17 mouse cellular contexts compared by ENCODE assay signal in genomic region chr5:121594714-121595313, GRCm38 (mm10). TPM values are rescaled to one million over a fixed set of nuclear protein-coding genes. Genes with fewer than 3 reads are reported as not detected.
DNase-seq lines count a peak whose midpoint lies in the region; ATAC-seq lines count a peak whose summit lies in the region.
"Had no signal": no experiment of that assay in that cellular context is flagged by ENCODE, and none has a peak within 500 bp of the region (broad histone marks: within the 10 kb centered on the region; RNA-seq: fewer than 3 reads in every experiment).

No protein-coding gene starts in this region.

- no peaks in the 10 kb centered on the region for H3K36me3 ChIP-seq in hindbrain, embryonic 12.5 days
- no peaks in the 10 kb centered on the region for H3K36me3 ChIP-seq in hindbrain, embryonic 16.5 days (ENCODE audit: control insufficient read depth, insufficient read depth, low read length)
- H3K36me3 ChIP-seq in neural tube, embryonic 12.5 days: no peaks in the 10 kb centered on the region
- H3K36me3 ChIP-seq in liver, embryonic 13.5 days: no peaks in the 10 kb centered on the region
- H3K36me3 ChIP-seq: heart, embryonic 15.5 days had no signal

- no peak overlapping the region for H3K4me3 ChIP-seq in hindbrain, embryonic 12.5 days
- H3K4me3 ChIP-seq in hindbrain, embryonic 16.5 days (ENCODE audit: low read length): no peak overlapping the region
- no peak overlapping the region for H3K4me3 ChIP-seq in neural tube, embryonic 12.5 days
- peak overlapping the region; percentile 78; the same call in 1 of the 2 replicates for H3K4me3 ChIP-seq in liver, embryonic 13.5 days (replicated peaks)

- WGBS in hindbrain, embryonic 12.5 days: 91% methylated on average over 6 of the region's 6 CpGs
- 87% methylated on average over 6 of the region's 6 CpGs for WGBS in hindbrain, embryonic 16.5 days
- WGBS in neural tube, embryonic 12.5 days: 88% methylated on average over 6 of the region's 6 CpGs
- 68% methylated on average over 6 of the region's 6 CpGs for WGBS in liver, embryonic 13.5 days (ENCODE audit: insufficient replicate concordance)

- H3K4me2 ChIP-seq in hindbrain, embryonic 12.5 days (replicated peaks): peak overlapping the region; percentile 95; the same call in 1 of the 2 replicates
- no peak overlapping the region for H3K4me2 ChIP-seq in hindbrain, embryonic 16.5 days (ENCODE audit: low read length)
- peak overlapping the region; percentile 97; the same call in 1 of the 2 replicates for H3K4me2 ChIP-seq in neural tube, embryonic 12.5 days (replicated peaks)
- peak overlapping the region; percentile 99 for H3K4me2 ChIP-seq in liver, embryonic 13.5 days

- no peak for DNase-seq in neural tube, embryonic 10.5 days (ENCODE audit: extremely low spot score, low spot score)
- no peak for DNase-seq in liver, embryonic 13.5 days
- DNase-seq in embryo, embryonic 11 days: no peak
- no peak for DNase-seq in adrenal gland, adult 2 months
- no peak for DNase-seq in gastrocnemius, postnatal 10 days
- DNase-seq: adrenal gland, postnatal 10 days; kidney, adult 2 months had no signal

- no peak for ATAC-seq in hindbrain, embryonic 12.5 days (ENCODE audit: low FRiP score)
- ATAC-seq in hindbrain, embryonic 16.5 days: no peak
- no peak for ATAC-seq in neural tube, embryonic 12.5 days (ENCODE audit: low FRiP score, low read depth)
- ATAC-seq in liver, embryonic 13.5 days (ENCODE audit: low read depth): no peak

- no peak overlapping the region for H3K27ac ChIP-seq in hindbrain, embryonic 12.5 days
- no peak overlapping the region for H3K27ac ChIP-seq in hindbrain, embryonic 16.5 days (ENCODE audit: low read depth, low read length)
- no peak overlapping the region for H3K27ac ChIP-seq in neural tube, embryonic 12.5 days
- H3K27ac ChIP-seq in liver, embryonic 13.5 days: peak overlapping the region; percentile 91; the same call in 1 of the 2 replicates

- no peaks in the 10 kb centered on the region for H3K9me3 ChIP-seq in hindbrain, embryonic 12.5 days (replicated peaks)
- no peaks in the 10 kb centered on the region for H3K9me3 ChIP-seq in hindbrain, embryonic 16.5 days (ENCODE audit: control insufficient read depth, low read length)
- no peaks in the 10 kb centered on the region for H3K9me3 ChIP-seq in neural tube, embryonic 12.5 days
- no peaks in the 10 kb centered on the region for H3K9me3 ChIP-seq in liver, embryonic 13.5 days (replicated peaks)
- H3K9me3 ChIP-seq: heart, embryonic 15.5 days had no signal

- H3K9ac ChIP-seq in hindbrain, embryonic 12.5 days: no peak overlapping the region
- no peak overlapping the region for H3K9ac ChIP-seq in hindbrain, embryonic 16.5 days (ENCODE audit: low read depth, low read length)
- no peak overlapping the region for H3K9ac ChIP-seq in neural tube, embryonic 12.5 days
- no peak overlapping the region for H3K9ac ChIP-seq in liver, embryonic 13.5 days

- peaks cover 19% of the 10 kb centered on the region for H3K4me1 ChIP-seq in hindbrain, embryonic 12.5 days
- peaks cover 14% of the 10 kb centered on the region for H3K4me1 ChIP-seq in hindbrain, embryonic 16.5 days (ENCODE audit: control insufficient read depth, insufficient read depth, low read depth, low read length)
- H3K4me1 ChIP-seq in neural tube, embryonic 12.5 days: peaks cover 8% of the 10 kb centered on the region
- peaks cover 66% of the 10 kb centered on the region for H3K4me1 ChIP-seq in liver, embryonic 13.5 days (replicated peaks)

- peaks cover 5% of the 10 kb centered on the region; the same call in 1 of the 2 replicates for H3K27me3 ChIP-seq in hindbrain, embryonic 12.5 days
- no peaks in the 10 kb centered on the region for H3K27me3 ChIP-seq in hindbrain, embryonic 16.5 days (replicated peaks; ENCODE audit: control insufficient read depth, insufficient read depth, low read length)
- no peaks in the 10 kb centered on the region for H3K27me3 ChIP-seq in neural tube, embryonic 12.5 days (replicated peaks)
- H3K27me3 ChIP-seq in liver, embryonic 13.5 days: no peaks in the 10 kb centered on the region
- H3K27me3 ChIP-seq: heart, embryonic 15.5 days had no signal

RNA-seq across cellular contexts. Expression of gene Aldh2, which starts 1.2 kb away (rescaled TPM):
- polyA plus RNA-seq in hindbrain, embryonic 12.5 days (2016; fragmentation: Nextera tagmentation; extraction: Ambion mirVana): 133 and 138 TPM in 2 replicates
- 150 and 156 TPM in 2 replicates for polyA plus RNA-seq in hindbrain, embryonic 16.5 days (2015; fragmentation: Nextera tagmentation; extraction: Ambion mirVana)
- 122 and 130 TPM in 2 replicates for polyA plus RNA-seq in neural tube, embryonic 12.5 days (2016; fragmentation: Nextera tagmentation; extraction: Ambion mirVana)
- 123 and 138 TPM in 2 replicates for polyA plus RNA-seq in liver, embryonic 13.5 days (2015; fragmentation: Nextera tagmentation; extraction: Ambion mirVana)
- total RNA-seq in adrenal gland, adult 2 months (2021): 1,000 to 10,000 TPM; 1,066 to 2,347 TPM
- polyA plus RNA-seq in adrenal gland, adult 2 months (2012; rRNA removed): 3,430 and 6,143 TPM in 2 replicates
- 100 to 1,000 TPM; 117 to 123 TPM for total RNA-seq in gastrocnemius, postnatal 10 days (2021)

RNA-seq across cellular contexts. Expression of gene Acad12, which starts 23.9 kb away (rescaled TPM):
- 2.2 and 2.5 TPM in 2 replicates for polyA plus RNA-seq in hindbrain, embryonic 12.5 days (2016; fragmentation: Nextera tagmentation; extraction: Ambion mirVana)
- polyA plus RNA-seq in hindbrain, embryonic 16.5 days (2015; fragmentation: Nextera tagmentation; extraction: Ambion mirVana): 2.0 and 2.6 TPM in 2 replicates
- 1.2 and 1.5 TPM in 2 replicates for polyA plus RNA-seq in neural tube, embryonic 12.5 days (2016; fragmentation: Nextera tagmentation; extraction: Ambion mirVana)
- 1.4 TPM in 2 replicates for polyA plus RNA-seq in liver, embryonic 13.5 days (2015; fragmentation: Nextera tagmentation; extraction: Ambion mirVana)
- 10 to 100 TPM; 19.4 to 23.5 TPM for total RNA-seq in adrenal gland, adult 2 months (2021)
- polyA plus RNA-seq in adrenal gland, adult 2 months (2012; rRNA removed): 14.1 and 14.5 TPM in 2 replicates
- 10 to 100 TPM; 10.1 to 10.3 TPM for total RNA-seq in gastrocnemius, postnatal 10 days (2021)

RNA-seq across cellular contexts. Expression of gene Mapkapk5, which starts 49.1 kb away (rescaled TPM):
- 62.8 and 63.0 TPM in 2 replicates for polyA plus RNA-seq in hindbrain, embryonic 12.5 days (2016; fragmentation: Nextera tagmentation; extraction: Ambion mirVana)
- polyA plus RNA-seq in hindbrain, embryonic 16.5 days (2015; fragmentation: Nextera tagmentation; extraction: Ambion mirVana): 61.7 and 64.5 TPM in 2 replicates
- 64.0 and 69.6 TPM in 2 replicates for polyA plus RNA-seq in neural tube, embryonic 12.5 days (2016; fragmentation: Nextera tagmentation; extraction: Ambion mirVana)
- 27.4 and 29.1 TPM in 2 replicates for polyA plus RNA-seq in liver, embryonic 13.5 days (2015; fragmentation: Nextera tagmentation; extraction: Ambion mirVana)
- 10 to 100 TPM; 63.5 to 96.5 TPM for total RNA-seq in adrenal gland, adult 2 months (2021)
- polyA plus RNA-seq in adrenal gland, adult 2 months (2012; rRNA removed): 18.9 and 20.1 TPM in 2 replicates
- total RNA-seq in gastrocnemius, postnatal 10 days (2021): 10 to 100 TPM; 64.4 to 72.4 TPM

RNA-seq across cellular contexts. Expression of gene Adam1a, which starts 49.5 kb away (rescaled TPM):
- 3.2 and 3.8 TPM in 2 replicates for polyA plus RNA-seq in hindbrain, embryonic 12.5 days (2016; fragmentation: Nextera tagmentation; extraction: Ambion mirVana)
- 3.1 and 3.8 TPM in 2 replicates for polyA plus RNA-seq in hindbrain, embryonic 16.5 days (2015; fragmentation: Nextera tagmentation; extraction: Ambion mirVana)
- polyA plus RNA-seq in neural tube, embryonic 12.5 days (2016; fragmentation: Nextera tagmentation; extraction: Ambion mirVana): 2.9 and 3.0 TPM in 2 replicates
- polyA plus RNA-seq in liver, embryonic 13.5 days (2015; fragmentation: Nextera tagmentation; extraction: Ambion mirVana): 0.33 and 0.48 TPM in 2 replicates
- 1 to 10 TPM; 3.5 to 4.2 TPM for total RNA-seq in adrenal gland, adult 2 months (2021)
- 4.6 TPM in 2 replicates for polyA plus RNA-seq in adrenal gland, adult 2 months (2012; rRNA removed)
- total RNA-seq in gastrocnemius, postnatal 10 days (2021): 1 to 10 TPM; 2.3 to 3.7 TPM

RNA-seq across cellular contexts. Expression of gene Gm42878, which starts 49.5 kb away (rescaled TPM):
- not detected in 2 replicates for polyA plus RNA-seq in hindbrain, embryonic 12.5 days (2016; fragmentation: Nextera tagmentation; extraction: Ambion mirVana)
- 0.40 TPM in 1 of 2 replicates, not detected in the other for polyA plus RNA-seq in hindbrain, embryonic 16.5 days (2015; fragmentation: Nextera tagmentation; extraction: Ambion mirVana)
- polyA plus RNA-seq in neural tube, embryonic 12.5 days (2016; fragmentation: Nextera tagmentation; extraction: Ambion mirVana): not detected in 2 replicates
- polyA plus RNA-seq in liver, embryonic 13.5 days (2015; fragmentation: Nextera tagmentation; extraction: Ambion mirVana): not detected in 2 replicates
- total RNA-seq in adrenal gland, adult 2 months (2021): not detected
- not detected in 2 replicates for polyA plus RNA-seq in adrenal gland, adult 2 months (2012; rRNA removed)
- not detected for total RNA-seq in gastrocnemius, postnatal 10 days (2021)
- total RNA-seq: layer of hippocampus, adult 2 months; left cerebral cortex, postnatal 14 days; megakaryocyte-erythroid progenitor cell, adult 5-6 weeks had no signal
- polyA plus RNA-seq: CD4-positive, CD25-positive, alpha-beta regulatory T cell, adult 4 months; heart, embryonic 15.5 days; small intestine, adult 2 months; stomach, postnatal 0 days had no signal

Comparison
In these comparisons a context has a peak if more than half of its experiments do, and no peak if none do; other contexts are left out.
1. RNA of gene Aldh2, which starts 1.2 kb away (polyA plus RNA-seq): 3,430 to 6,143 TPM in adrenal gland, adult 2 months; 150 to 156 TPM in hindbrain, embryonic 16.5 days, 133 to 138 TPM in hindbrain, embryonic 12.5 days, 122 to 130 TPM in neural tube, embryonic 12.5 days and 123 to 138 TPM in liver, embryonic 13.5 days; every median in the first group is over 10 times any median in the second.